Mouse (Mus musculus) Patski (cell line): ENCODE measurements around the gene Ccdc102a. TPM values are rescaled to one million over a fixed set of nuclear protein-coding genes. Genes with fewer than 3 reads are reported as not detected.
A peak's percentile ranks its signal among the peaks of the same experiment; 100 is the strongest.

Experiments
- ATAC-seq: fragments of 100-300 bp; one replicate; pipeline ENCODE4 v1.8.0; 2021
- CTCF ChIA-PET: fragments of 350-600 bp; sonication (Branson Sonifier 250); formaldehyde crosslinking; loops from one replicate; lab custom pipeline; 2022; ENCODE audit warnings: inconsistent platforms; lab: Charles Lee
- POLR2A ChIA-PET: fragments of 350-600 bp; sonication (Branson Sonifier 250); formaldehyde crosslinking; loops from one replicate; lab custom pipeline; 2022; ENCODE audit warnings: antibody characterized with exemption, inconsistent platforms; lab: Charles Lee
- DNase-seq: peaks from one replicate; pipeline ENCODE4 v3.0.0-alpha.2; 2011; ENCODE audit warnings: low read depth, low spot score
- H3K27me3 ChIP-seq: fragments of 371-371 bp; one replicate; pipeline ENCODE4 v1.5.1; 2021
- CTCF ChIP-seq: fragments of 100-300 bp; IDR thresholded peaks from one replicate; pipeline ENCODE4 v1.5.1; 2021
- in situ Hi-C: fragments of 300-500 bp; cut with MboI; formaldehyde crosslinking; loops from 3 replicates; pipeline ENCODE4 v1.11.1; 2018; ENCODE audit warnings: low pct_unique_long_range_greater_than_20kb, mixed read lengths
- polyA plus RNA-seq: library from polyadenylated mRNA; unstranded; gene quantifications from one replicate; pipeline ENCODE4 v1.2.3, GENCODE M21; 2021

The Ccdc102a gene
- polyA plus RNA-seq, 1 experiment from 2014 or later: 39.7 TPM

GRCm38 (mm10) chr8:94871108-94871894 lies 46.6 kb downstream of the Ccdc102a start:
- ATAC-seq (no peak), DNase-seq (no peak)
- ChIA-PET CTCF (interaction anchor here (1.0 to 5.6 kb wide), 5 partner anchors 19 to 167 kb away, joined by 3 to 41 read pairs (median 3); no protein-coding TSS in a partner anchor), POLR2A (interaction anchor here (0.9 to 1.1 kb wide), 2 partner anchors 8 to 44 kb away, joined by 3 to 7 read pairs; no protein-coding TSS in a partner anchor)
- in situ Hi-C loops: loop anchor here (5.0 kb wide), 1 partner anchor 36 kb away; no protein-coding TSS in a partner anchor
- no peak for TF ChIP-seq CTCF
- no peaks in the 10 kb centered on the region for H3K27me3 ChIP-seq

- CTCF ChIA-PET: interaction anchor here (1.0 to 1.8 kb wide), 3 partner anchors 39 to 71 kb away, joined by 3 to 6 read pairs (median 3); no protein-coding TSS in a partner anchor
- DNase-seq: no peak
- POLR2A ChIA-PET: interaction anchor here (1.1 kb wide), 1 partner anchor 45 kb away, joined by 7 read pairs; no protein-coding TSS in a partner anchor
- in situ Hi-C loops: loop anchor here (5.0 kb wide), 1 partner anchor 37 kb away; no protein-coding TSS in a partner anchor
- no peak for TF ChIP-seq CTCF
- ATAC-seq: no peak
- H3K27me3 ChIP-seq: no peaks in the 10 kb centered on the region
Measured at GRCm38 (mm10) chr8:94870474-94871107, 47.3 kb downstream of the Ccdc102a start.

GRCm38 (mm10) chr8:94870003-94870402 lies 47.9 kb downstream of the Ccdc102a start:
- DNase-seq (no peak), ATAC-seq (no peak)
- POLR2A ChIA-PET: no interaction called here
- CTCF ChIA-PET: interaction anchor here (1.0 to 1.8 kb wide), 2 partner anchors 55 to 72 kb away, joined by 3 to 6 read pairs; no protein-coding TSS in a partner anchor
- no peaks in the 10 kb centered on the region for H3K27me3 ChIP-seq
- in situ Hi-C loops: loop anchor here (5.0 kb wide), 1 partner anchor 37 kb away; no protein-coding TSS in a partner anchor
- TF ChIP-seq CTCF: no peak

- no peak for ATAC-seq
Measured at GRCm38 (mm10) chr8:94869146-94869545, 48.8 kb downstream of the Ccdc102a start.

GRCm38 (mm10) chr8:94866921-94867320 lies 51.0 kb downstream of the Ccdc102a start:
- ChIA-PET CTCF (interaction anchor here (1.0 to 4.6 kb wide), 4 partner anchors 7 to 45 kb away, joined by 3 to 23 read pairs (median 3); partner anchors contain the start of gene Dok4), POLR2A (interaction anchor here (0.6 to 1.0 kb wide), 5 partner anchors 10 to 80 kb away, joined by 3 to 5 read pairs (median 3); no protein-coding TSS in a partner anchor)
- in situ Hi-C loops: no loop called here
- no peaks in the 10 kb centered on the region for H3K27me3 ChIP-seq
- ATAC-seq (no peak), DNase-seq (no peak)
- no peak for TF ChIP-seq CTCF

More at GRCm38 (mm10) chr8:94869146-94869545, 48.8 kb downstream of the Ccdc102a start:
- H3K27me3 ChIP-seq: no peaks in the 10 kb centered on the region
- DNase-seq: no peak
- ChIA-PET CTCF (interaction anchor here (1.8 kb wide), 1 partner anchor 54 kb away, joined by 6 read pairs; no protein-coding TSS in a partner anchor), POLR2A (no interaction called here)
- in situ Hi-C loops: no loop called here
- TF ChIP-seq CTCF: no peak

- no peaks in the 10 kb centered on the region for H3K27me3 ChIP-seq
- ChIA-PET POLR2A (interaction anchor here (0.7 kb wide), 1 partner anchor 27 kb away, joined by 3 read pairs; no protein-coding TSS in a partner anchor), CTCF (interaction anchor here (4.6 kb wide), 1 partner anchor 9 kb away, joined by 23 read pairs; the partner anchor contains the start of gene Dok4)
- peak; percentile 29 for ATAC-seq
- TF ChIP-seq CTCF: no peak
- DNase-seq: no peak
- in situ Hi-C loops: no loop called here
Measured at GRCm38 (mm10) chr8:94865292-94865691, 52.6 kb downstream of the Ccdc102a start.

GRCm38 (mm10) chr8:94863897-94864673 lies 53.8 kb downstream of the Ccdc102a start:
- DNase-seq (no peak), ATAC-seq (no peak)
- POLR2A ChIA-PET: interaction anchor here (0.6 to 1.3 kb wide), 2 partner anchors 8 to 905 kb away, joined by 3 to 4 read pairs; no protein-coding TSS in a partner anchor
- no peak for TF ChIP-seq CTCF
- H3K27me3 ChIP-seq: no peaks in the 10 kb centered on the region
- CTCF ChIA-PET: interaction anchor here (0.7 to 4.6 kb wide), 3 partner anchors 10 to 41 kb away, joined by 3 to 23 read pairs (median 3); partner anchors contain the start of gene Dok4
- in situ Hi-C loops: no loop called here

- no peak for ATAC-seq
- DNase-seq: no peak
Measured at GRCm38 (mm10) chr8:94862487-94863220, 55.2 kb downstream of the Ccdc102a start.

More at GRCm38 (mm10) chr8:94862487-94863220, 55.2 kb downstream of the Ccdc102a start:
- no peaks in the 10 kb centered on the region for H3K27me3 ChIP-seq
- POLR2A ChIA-PET: interaction anchor here (1.8 kb wide), 1 partner anchor 41 kb away, joined by 8 read pairs; no protein-coding TSS in a partner anchor
- CTCF ChIA-PET: interaction anchor here (1.1 to 4.6 kb wide), 3 partner anchors 11 to 45 kb away, joined by 3 to 23 read pairs (median 3); partner anchors contain the start of gene Dok4
- in situ Hi-C loops: no loop called here
- TF ChIP-seq CTCF: no peak
